Mouse (Mus musculus) limb, embryonic 10.5 days (tissue): ENCODE data around the gene Zbtb22. TPM values are rescaled to one million over a fixed set of nuclear protein-coding genes. Genes with fewer than 3 reads are reported as not detected.
"Not testable (repeated sequence)": the region's sequence is repeated elsewhere in the genome, so short reads cannot be mapped to it uniquely, and the experiment has no call there.

ENCODE experiments used
- DNase-seq: peaks from one replicate; pipeline ENCODE4 v3.0.0-alpha.2; 2017; ENCODE audit warnings: low spot score
- H3K27ac ChIP-seq: fragments of 300-500 bp; sonication (generic); 2 replicates; pipeline ENCODE4 v1.5.1; 2016; ENCODE audit warnings: mild to moderate bottlenecking
- H3K27me3 ChIP-seq: fragments of 300-500 bp; sonication (generic); 2 replicates; pipeline ENCODE4 v1.6.1; 2016; ENCODE audit warnings: low read depth, mild to moderate bottlenecking; ENCODE audit not compliant: poor library complexity, severe bottlenecking
- H3K36me3 ChIP-seq: fragments of 300-500 bp; sonication (generic); 2 replicates; pipeline ENCODE4 v1.6.1; 2016; ENCODE audit warnings: mild to moderate bottlenecking, moderate library complexity
- H3K4me1 ChIP-seq: fragments of 300-500 bp; sonication (generic); 2 replicates; pipeline ENCODE4 v1.6.1; 2016
- H3K4me3 ChIP-seq: fragments of 300-500 bp; sonication (generic); 2 replicates; pipeline ENCODE4 v1.5.1; 2016; ENCODE audit warnings: mild to moderate bottlenecking, moderate library complexity
- H3K9me3 ChIP-seq: fragments of 300-500 bp; sonication (generic); replicated peaks from 2 replicates; pipeline ENCODE4 v1.6.1; 2016; ENCODE audit warnings: mild to moderate bottlenecking
- WGBS: fragments of 180-500 bp; shearing (Covaris S2); methylation state at CpG from one replicate; pipeline ENCODE4 v1.1.7; 2016; 5-methylcytosine and 5-hydroxymethylcytosine counted together
- polyA plus RNA-seq: library from polyadenylated mRNA; unstranded; fragments of >200 nt; fragmentation: Nextera tagmentation; extraction: Ambion mirVana; gene quantifications from 2 replicates; pipeline ENCODE4 v1.2.1, GENCODE M21; 2016

Zbtb22 gene
- polyA plus RNA-seq, 1 experiment from 2014 or later: 23.2 TPM

DNA sequence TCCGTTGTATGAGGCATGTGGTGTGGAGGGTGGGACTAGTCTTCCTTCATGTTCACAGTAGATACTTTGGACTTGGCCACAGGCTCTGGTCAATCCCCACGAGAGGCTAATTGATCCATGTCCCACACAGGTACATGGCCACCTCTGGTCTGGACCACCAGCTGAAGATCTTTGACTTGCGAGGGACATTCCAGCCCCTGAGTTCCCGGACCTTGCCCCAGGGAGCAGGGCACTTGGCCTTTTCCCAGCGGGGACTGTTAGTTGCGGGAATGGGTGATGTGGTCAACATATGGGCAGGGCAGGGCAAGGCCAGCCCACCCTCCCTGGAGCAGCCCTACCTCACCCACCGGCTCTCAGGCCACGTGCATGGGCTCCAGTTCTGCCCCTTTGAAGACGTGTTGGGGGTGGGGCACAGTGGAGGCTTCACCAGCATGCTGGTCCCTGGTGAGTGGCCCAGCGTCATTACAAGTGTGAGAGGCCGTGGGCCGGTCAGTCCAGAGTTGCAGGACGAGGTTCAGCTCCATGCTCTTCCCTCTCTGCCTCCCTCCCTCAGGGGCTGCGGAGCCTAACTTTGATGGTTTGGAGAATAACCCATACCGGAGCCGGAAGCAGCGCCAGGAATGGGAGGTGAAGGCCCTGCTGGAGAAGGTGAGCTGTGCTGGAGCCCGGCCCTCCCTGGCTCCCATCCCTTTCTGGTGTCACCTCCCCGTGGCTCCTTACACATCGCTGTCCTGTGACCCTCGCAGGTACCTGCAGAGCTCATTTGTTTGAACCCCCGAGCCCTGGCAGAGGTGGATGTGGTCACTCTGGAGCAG is 32.6 kb downstream of the Zbtb22 start:
- Histone ChIP-seq H3K4me3 (no peak overlapping the region), H3K36me3 (peaks cover 96% of the 10 kb centered on the region), H3K27ac (no peak overlapping the region), H3K27me3 (no peaks in the 10 kb centered on the region), H3K9me3 (no peaks in the 10 kb centered on the region), H3K4me1 (peaks cover 37% of the 10 kb centered on the region)
- DNase-seq: no peak
- WGBS: 87% methylated on average over 22 of the region's 22 CpGs

DNA sequence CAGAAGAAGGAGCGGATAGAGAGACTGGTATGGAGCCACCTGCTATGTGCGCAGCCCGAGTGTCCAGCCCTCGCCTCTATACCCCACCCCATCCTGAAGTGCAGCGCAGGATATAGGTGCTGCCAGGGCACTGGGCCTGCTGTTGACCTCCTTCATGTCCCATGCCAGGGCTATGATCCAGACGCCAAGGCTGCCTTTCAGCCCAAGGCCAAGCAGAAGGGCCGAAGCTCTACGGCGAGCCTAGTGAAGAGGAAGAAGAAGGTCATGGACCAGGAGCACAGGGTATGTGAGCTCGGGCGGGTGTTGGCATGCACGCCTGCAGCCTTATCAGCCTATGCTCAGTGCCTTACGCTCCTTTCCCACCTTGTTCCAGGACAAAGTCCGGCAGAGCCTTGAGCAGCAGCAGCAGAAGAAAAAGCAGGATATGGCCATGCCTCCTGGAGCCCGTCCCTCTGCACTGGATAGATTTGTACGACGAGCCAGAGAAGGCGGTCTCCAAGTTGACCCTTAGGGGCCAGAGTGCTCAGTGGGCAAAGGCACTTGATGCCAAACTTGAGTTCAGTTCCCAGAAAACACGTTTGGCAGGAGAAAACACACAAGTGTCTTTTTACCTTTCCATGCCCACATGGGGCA is 33.3 kb downstream of the Zbtb22 start:
- no peak overlapping the region for H3K4me3 ChIP-seq
- H3K27ac ChIP-seq: no peak overlapping the region
- peaks cover 97% of the 10 kb centered on the region for H3K36me3 ChIP-seq
- H3K27me3 ChIP-seq: no peaks in the 10 kb centered on the region
- no peak for DNase-seq
- no peaks in the 10 kb centered on the region for H3K9me3 ChIP-seq
- WGBS: 92% methylated on average over 19 of the region's 19 CpGs
- peaks cover 44% of the 10 kb centered on the region for H3K4me1 ChIP-seq

GRCm38 (mm10) chr17:33950131-33950625 is 34.5 kb downstream of the Zbtb22 start:
- H3K27me3 ChIP-seq: no peaks in the 10 kb centered on the region
- H3K4me1 ChIP-seq: peaks cover 51% of the 10 kb centered on the region
- H3K27ac ChIP-seq: peak overlapping the region; percentile 88; the same call in 1 of the 2 replicates
- no peaks in the 10 kb centered on the region for H3K9me3 ChIP-seq
- peaks cover 93% of the 10 kb centered on the region for H3K36me3 ChIP-seq
- WGBS: 76% methylated on average over 10 of the region's 10 CpGs
- no peak for DNase-seq
- H3K4me3 ChIP-seq: peak overlapping the region; percentile 99

DNA sequence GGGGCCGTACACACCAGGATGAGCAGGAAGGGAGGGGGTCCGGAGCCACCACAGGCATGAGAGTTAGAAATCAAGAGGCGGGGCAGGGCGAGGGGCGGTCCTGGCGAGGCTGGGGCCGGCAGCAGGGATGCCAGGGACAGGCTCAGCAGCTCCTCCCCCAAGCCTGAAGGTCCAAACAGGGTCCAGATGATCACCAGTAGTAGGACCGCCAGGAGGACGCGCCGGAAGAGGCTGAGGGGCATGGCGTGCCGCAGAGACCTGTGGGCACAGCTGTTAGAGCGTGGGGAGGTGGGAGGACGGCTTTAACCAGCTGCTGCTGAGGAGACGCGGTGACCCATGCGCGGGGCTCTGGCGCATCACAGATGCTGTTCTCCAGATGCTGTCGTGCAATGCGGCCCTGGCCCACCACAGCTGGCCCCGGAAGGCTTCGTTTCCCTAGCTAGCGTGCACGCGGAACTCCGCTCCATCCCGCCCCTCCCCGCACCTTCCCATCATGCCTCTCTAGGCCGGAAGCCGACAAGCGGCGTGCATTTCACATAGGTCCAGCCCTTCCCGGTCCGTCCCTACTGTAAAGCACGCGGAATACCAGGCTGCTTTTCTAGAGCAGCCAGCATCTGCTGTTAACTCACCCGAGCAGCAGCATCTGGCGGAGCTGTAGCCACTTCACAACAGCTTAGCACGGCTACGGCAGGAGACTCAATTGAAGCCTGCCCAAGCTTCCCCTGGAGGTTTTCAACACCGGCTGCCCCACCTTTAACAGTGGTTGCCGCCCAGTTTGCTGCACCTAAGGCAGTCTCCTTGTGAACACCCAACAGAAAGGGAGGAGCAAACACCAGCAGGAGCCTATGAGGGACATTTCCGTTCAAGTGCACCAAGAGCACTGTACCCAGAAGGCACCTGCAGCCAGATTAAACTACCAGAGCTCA is 35.6 kb downstream of the Zbtb22 start, which contains the start of gene B3galt4:
Gene B3galt4, minus strand, starts transcription at position 468 of the 926 bp plus-strand sequence.
- Histone ChIP-seq H3K36me3 (peaks cover 82% of the 10 kb centered on the region), H3K9me3 (no peaks in the 10 kb centered on the region), H3K4me3 (peak within 1 kb of the TSS; percentile 99), H3K27ac (peak within 1 kb of the TSS; percentile 88), H3K27me3 (no peaks in the 10 kb centered on the region), H3K4me1 (peaks cover 53% of the 10 kb centered on the region)
- WGBS: 1% methylated on average over 45 of the region's 45 CpGs
- peak; percentile 92 for DNase-seq

GRCm38 (mm10) chr17:33952015-33952414 is 36.3 kb downstream of the Zbtb22 start:
- WGBS: 80% methylated on average over 13 of the region's 13 CpGs
- H3K4me1 ChIP-seq: peaks cover 59% of the 10 kb centered on the region
- not testable (repeated sequence) for DNase-seq, H3K27me3 ChIP-seq, H3K27ac ChIP-seq, H3K9me3 ChIP-seq
- peak overlapping the region; percentile 99 for H3K4me3 ChIP-seq
- H3K36me3 ChIP-seq: peaks cover 76% of the 10 kb centered on the region

GRCm38 (mm10) chr17:33952879-33953278 is 37.2 kb downstream of the Zbtb22 start:
- no peaks in the 10 kb centered on the region for H3K27me3 ChIP-seq
- peaks cover 69% of the 10 kb centered on the region for H3K36me3 ChIP-seq
- 84% methylated on average over 4 of the region's 4 CpGs for WGBS
- H3K9me3 ChIP-seq: no peaks in the 10 kb centered on the region
- DNase-seq: no peak
- peaks cover 66% of the 10 kb centered on the region for H3K4me1 ChIP-seq
- no peak overlapping the region for H3K27ac ChIP-seq
- H3K4me3 ChIP-seq: peak overlapping the region; percentile 99

GRCm38 (mm10) chr17:33953310-33953709 is 37.6 kb downstream of the Zbtb22 start:
- peak overlapping the region; percentile 99 for H3K4me3 ChIP-seq
- H3K27ac ChIP-seq: no peak overlapping the region

GRCm38 (mm10) chr17:33953961-33954565 is 38.4 kb downstream of the Zbtb22 start:
- Histone ChIP-seq H3K36me3 (peaks cover 69% of the 10 kb centered on the region), H3K27ac (peak overlapping the region; percentile 98), H3K9me3 (no peaks in the 10 kb centered on the region), H3K27me3 (no peaks in the 10 kb centered on the region), H3K4me3 (peak overlapping the region; percentile 99), H3K4me1 (peaks cover 66% of the 10 kb centered on the region)
- no peak for DNase-seq
- 46% methylated on average over 5 of the region's 5 CpGs for WGBS

More at GRCm38 (mm10) chr17:33953310-33953709, 37.6 kb downstream of the Zbtb22 start:
- DNase-seq: no peak
- 77% methylated on average over 3 of the region's 3 CpGs for WGBS
- Histone ChIP-seq H3K9me3 (no peaks in the 10 kb centered on the region), H3K27me3 (no peaks in the 10 kb centered on the region), H3K36me3 (peaks cover 69% of the 10 kb centered on the region), H3K4me1 (peaks cover 66% of the 10 kb centered on the region)

DNA sequence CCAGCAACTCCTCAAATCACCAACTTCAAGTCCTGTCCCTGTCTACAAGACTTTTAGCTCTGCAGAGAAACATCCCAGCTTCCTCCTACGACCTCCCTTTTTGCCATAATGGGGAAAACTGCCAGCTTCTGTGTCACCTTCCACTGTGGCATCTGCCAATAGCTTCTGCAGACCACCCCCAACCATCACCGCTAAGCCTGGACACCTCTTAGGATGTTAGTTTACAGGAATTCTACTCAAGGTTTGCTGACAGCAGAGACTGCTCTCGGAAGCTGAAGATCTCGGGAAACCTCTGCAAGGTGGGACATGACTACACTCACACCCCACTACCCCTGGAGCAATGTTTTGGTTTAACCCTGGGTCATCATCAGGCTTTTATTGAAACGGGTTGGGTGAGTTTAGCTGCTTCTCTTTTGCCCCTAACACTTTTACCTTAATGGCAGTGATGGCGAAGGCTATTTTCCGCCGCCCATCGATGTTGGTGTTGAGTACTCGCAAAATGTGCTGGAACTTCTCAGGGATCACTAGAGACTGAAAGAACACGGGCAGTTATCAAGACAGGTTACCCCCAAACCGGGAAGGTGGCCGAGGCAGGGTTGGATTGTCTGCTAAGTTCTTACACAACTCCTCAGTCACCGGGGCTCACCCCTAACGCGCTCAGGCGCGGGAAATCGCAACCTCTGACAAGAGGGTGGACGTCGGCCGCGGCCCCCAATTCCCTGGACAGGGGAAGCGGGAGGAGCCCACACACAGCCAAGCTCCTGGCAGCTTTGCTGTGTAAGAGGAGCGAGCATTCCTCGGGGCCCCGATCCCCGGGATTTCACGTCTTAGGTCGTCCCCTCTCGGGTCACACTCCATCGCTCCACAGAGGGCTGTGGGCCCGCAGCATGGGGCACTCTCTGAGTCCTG is 39.2 kb downstream of the Zbtb22 start:
- H3K9me3 ChIP-seq: no peaks in the 10 kb centered on the region
- peaks cover 63% of the 10 kb centered on the region for H3K4me1 ChIP-seq
- no peak for DNase-seq
- H3K4me3 ChIP-seq: peak overlapping the region; percentile 99
- H3K36me3 ChIP-seq: peaks cover 69% of the 10 kb centered on the region
- H3K27me3 ChIP-seq: no peaks in the 10 kb centered on the region
- peak overlapping the region; percentile 98 for H3K27ac ChIP-seq
- WGBS: 1% methylated on average over 33 of the region's 33 CpGs

DNA sequence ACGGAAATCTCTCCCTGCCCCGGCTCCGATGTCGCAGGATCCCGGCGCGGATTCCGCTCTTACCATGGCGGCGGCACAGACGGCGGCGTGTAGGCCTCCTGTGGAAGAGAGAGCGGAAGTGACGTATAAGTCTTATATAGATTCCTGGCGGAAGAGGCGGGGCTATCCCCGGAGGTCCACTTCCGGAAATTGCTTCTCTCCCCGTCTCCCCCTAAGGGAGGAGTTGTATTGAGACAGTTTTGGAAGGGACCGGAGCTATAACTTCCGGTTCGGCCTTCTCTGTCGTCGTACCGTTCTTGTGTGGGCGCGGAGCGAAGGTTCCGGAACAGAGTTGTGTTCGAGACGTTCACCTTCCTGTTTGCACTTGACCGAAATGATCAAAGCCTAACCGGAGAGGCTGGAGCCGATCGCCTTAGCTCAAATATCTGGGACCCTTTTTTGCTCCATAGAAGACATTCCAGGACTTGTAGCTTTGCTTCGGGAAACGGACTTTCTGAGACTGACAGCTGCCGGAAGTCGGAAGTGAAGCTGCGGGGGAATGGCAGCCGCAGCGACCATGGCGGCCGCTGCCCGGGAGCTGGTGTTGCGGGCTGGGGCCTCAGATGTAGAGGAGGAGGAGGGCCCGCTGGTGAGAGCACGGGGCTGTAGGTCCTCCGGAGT is 40.0 kb downstream of the Zbtb22 start, which contains the start of the genes Vps52 and Rps18:
Gene Vps52, plus strand, starts transcription at position 258 of the 660 bp plus-strand sequence.
Gene Rps18, minus strand, starts transcription at position 447 of the 660 bp plus-strand sequence.
- Histone ChIP-seq H3K4me3 (peak within 1 kb of the TSS; percentile 99), H3K9me3 (no peaks in the 10 kb centered on the region), H3K4me1 (peaks cover 55% of the 10 kb centered on the region), H3K27ac (peak within 1 kb of the TSS; percentile 98), H3K36me3 (peaks cover 69% of the 10 kb centered on the region), H3K27me3 (no peaks in the 10 kb centered on the region)
- peak; percentile 96 for DNase-seq
- under 1% methylated on average over 50 of the region's 50 CpGs for WGBS

DNA sequence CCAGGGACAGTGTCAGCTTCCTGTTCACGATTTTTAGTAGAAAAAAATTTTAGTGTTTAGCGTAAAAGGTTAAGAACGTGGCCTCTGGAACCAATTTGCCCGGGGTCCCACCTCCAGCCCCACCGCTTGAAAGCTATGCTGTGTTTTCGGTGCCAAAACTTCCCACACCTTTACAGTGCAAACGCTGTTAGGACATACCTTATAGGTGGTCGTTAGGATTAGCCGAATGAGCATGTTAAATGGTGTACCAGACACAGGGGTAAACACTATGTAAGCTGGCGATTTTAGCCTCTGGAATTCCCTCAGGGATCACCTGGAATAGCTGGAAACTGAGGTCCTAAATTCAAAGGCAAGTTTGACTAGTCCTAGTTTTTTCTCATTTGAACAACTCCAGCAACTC is 40.6 kb downstream of the Zbtb22 start:
- Histone ChIP-seq H3K36me3 (peaks cover 70% of the 10 kb centered on the region), H3K27ac (peak overlapping the region; percentile 98)
- DNase-seq: no peak

More for the DNA sequence above, 40.6 kb downstream of the Zbtb22 start:
- H3K4me3 ChIP-seq: peak overlapping the region; percentile 99
- H3K4me1 ChIP-seq: peaks cover 49% of the 10 kb centered on the region
- H3K27me3 ChIP-seq: no peaks in the 10 kb centered on the region
- no peaks in the 10 kb centered on the region for H3K9me3 ChIP-seq
- 8% methylated on average over 10 of the region's 10 CpGs for WGBS
